Mouse (Mus musculus) retina, postnatal 7 days (tissue): ENCODE results near the gene Hsf5.

Experiments
- DNase-seq: peaks from one replicate; pipeline ENCODE4 v3.0.0-alpha.2; 2012; ENCODE audit warnings: low read depth, low spot score

Gene Hsf5

DNA sequence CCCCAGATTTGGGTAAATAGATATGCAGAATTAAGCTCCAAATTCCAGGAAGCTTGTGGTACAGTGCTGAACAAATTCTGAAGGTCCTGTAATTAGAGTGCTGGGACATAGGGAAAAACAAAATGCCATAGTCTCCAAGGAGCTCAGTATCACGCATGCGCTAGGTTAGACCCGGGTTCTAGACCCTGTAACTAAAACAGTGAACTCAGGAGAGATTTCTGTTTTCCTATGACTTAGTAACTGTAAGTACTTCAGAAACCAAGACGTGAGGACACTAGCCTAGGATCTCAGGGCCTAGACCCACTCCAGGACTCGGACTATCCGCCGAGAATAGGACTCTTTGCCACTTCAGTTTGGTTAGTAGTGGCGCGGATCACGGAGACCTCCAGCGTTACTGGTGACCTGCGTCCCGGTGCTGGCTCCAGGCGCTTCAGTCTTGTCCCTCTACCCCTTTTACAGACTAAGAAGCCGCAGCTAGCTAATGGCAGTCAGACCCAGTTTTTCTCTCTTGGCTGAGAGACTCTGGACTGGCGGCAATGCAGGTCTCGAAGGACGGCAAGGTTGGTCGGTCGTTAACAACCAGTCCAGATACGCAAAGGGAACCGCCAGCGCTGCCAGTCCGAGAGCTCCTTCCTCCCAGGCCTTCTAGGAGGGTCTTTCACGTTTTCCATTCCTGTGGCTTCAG lies 26.0 kb upstream of the Hsf5 start:
- DNase-seq, result no peak

DNA sequence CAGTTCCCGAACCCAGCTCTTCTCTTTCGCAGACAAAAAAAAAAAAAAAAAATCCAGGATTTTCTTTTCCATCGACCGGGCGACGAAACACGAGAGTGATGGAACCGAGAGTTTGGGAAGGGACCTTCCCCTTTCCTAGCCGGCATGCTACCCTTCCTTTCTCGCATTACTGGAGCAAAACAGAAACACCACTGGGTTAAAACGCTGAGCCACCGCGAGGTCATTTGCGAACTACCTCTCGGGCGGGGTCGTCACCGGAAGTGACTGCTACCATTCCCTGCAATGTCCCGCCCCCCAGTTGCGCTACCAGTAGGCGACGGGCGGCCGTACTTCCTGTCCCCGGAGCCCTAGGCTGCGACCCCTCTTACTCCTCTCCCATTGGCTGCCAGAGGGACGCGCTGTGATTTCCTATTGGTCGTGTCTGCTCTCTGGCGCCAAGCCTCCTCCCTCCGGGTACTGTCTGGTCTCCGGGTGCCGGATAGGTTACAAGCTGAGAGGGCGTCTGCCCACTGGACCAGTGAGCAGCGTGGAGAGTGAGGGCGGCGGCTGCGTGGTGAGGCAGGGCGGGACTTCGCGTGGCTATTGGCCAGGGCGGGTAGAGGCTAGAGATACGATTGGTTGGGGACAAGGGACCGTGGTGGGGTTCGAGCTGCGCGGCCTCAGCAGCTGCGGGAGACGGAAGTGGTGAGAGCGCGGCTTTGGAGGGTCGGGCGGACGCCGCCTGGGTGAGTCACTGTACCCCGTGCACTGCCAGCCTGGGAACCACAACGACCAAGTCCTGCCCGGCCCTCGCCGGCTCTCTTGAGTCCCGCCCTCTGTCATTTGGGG lies 25.2 kb upstream of the Hsf5 start, which contains the start of gene Mtmr4:
TSS of gene Mtmr4 (plus strand) at position 637 of the 828 bp plus-strand sequence.
- DNase-seq, result peak; percentile 98

DNA sequence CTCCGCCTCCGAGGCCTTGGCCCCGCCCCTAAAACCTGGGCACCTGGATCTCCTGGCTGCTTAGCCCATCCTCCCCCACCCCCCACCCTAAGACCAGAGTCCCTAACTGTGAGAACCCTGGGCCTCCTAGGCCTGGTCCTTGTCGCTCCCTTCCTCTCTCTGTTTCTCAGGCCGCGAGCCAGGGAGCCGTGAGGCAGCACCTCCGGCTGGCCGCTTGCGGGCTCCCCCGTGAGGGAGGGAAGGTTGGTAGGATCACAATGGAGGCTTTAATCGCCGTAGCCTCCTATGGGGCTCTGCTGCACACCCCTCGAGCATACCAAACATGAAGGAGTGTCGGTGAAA lies 24.6 kb upstream of the Hsf5 start:
- no peak for DNase-seq

DNA sequence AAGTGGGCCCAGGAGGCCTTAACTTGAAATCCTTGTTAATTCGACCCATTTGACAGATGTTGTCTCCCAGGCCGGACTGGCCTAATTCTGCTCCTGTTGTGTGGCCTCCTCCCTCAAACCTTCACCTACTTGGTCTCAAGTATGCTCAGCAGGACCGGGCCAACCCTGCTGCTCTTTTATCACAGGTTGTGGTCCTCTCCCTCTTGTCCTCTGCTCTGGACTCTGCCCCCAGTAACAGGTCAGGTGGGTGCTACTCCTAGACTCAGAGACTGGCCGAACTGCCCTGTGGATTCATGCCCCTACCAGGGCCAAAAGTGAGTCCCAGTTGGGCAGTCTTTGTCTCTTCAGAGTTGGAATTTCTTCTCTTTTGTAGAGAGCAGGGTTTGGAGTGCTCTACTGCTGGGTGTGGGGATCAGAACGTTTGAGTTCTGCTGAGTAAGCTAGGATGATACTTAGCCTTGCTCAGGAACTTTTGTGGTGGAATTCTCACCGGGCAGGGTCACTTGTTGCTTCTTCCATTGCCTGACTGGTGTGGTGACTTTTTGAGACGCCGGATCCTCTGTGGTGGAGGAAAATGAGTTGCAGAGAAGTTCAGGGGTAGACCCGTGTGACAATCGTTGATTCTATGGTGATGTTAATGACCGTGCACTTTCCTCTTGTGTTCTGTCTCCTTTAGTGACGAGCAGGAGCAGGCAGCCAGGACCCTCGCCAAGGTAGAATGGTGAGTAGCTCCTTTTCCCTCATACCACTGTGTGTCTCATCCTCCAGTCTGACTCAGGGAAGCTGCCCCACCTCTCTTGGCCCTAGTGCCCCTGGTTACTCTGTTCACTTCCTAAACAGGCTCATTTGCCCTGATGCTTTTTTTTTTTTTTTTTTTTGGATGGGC lies 24.0 kb upstream of the Hsf5 start:
- DNase-seq, result no peak

DNA sequence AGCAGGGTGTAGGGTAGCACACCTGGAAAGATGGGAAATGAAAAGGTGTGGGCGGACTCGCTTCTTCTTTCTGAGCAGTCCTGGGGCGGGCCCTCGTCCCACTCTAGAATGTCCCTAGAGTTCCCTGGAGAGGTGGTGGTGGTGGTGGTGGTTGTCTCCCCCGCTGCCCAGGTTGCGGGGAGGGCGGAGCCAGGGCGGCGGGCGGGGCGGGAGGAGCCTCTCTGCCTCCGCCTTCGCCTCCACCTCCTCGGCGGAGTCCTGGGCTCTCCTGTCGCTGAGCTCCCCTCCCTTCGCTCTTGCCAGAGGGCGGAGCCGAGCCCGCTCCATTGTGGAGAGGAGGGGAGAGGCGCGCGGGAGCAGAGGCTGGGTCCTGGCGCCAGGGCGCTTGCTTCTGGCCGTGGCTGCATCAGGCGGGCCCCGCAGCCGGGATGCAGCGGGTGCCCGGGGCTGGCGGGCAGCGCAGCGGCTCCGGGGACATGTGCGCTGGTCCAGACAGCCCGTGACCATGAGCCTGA lies 21.6 kb upstream of the Hsf5 start:
- peak; percentile 76 for DNase-seq

DNA sequence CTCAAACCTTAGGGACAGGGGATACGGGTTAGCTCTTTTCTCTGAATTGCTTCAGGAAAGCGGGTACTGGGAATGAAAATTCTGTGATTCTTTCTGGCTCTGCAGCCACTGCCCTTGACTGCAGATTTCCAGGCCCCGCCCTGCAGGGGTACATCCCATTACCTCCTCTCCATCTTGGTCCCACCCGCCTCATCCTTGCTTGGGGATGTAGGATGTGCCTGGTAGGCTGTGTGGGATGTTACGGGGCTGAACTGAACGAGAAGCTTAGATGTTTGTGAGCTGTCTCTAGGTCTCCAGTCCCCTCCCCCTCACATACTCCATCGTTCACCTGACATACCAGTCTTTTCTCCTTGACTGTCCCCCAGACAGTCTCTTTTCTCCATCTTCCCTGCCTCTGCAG lies 21.0 kb upstream of the Hsf5 start:
- DNase-seq, result no peak

DNA sequence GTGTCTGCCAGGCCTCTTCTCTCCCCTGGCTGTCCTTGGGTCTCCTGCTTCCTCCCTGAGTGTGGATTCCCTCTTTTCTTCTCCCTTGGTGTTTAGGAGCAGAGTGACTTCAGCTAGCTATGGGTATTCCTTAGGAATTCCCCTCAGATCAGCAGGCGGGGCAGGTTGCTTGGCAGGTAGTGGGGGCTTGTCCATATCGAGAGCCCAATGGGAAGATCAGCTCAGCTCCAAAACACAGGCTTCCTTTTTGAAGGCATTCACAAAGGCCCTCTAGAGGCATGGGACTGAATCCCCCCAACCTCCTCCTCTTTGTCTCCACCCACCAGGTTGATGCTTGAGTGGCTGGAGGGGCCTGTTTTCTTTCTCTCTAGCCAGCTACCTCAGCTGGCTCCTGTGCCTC lies 20.5 kb upstream of the Hsf5 start:
- DNase-seq, result no peak

DNA sequence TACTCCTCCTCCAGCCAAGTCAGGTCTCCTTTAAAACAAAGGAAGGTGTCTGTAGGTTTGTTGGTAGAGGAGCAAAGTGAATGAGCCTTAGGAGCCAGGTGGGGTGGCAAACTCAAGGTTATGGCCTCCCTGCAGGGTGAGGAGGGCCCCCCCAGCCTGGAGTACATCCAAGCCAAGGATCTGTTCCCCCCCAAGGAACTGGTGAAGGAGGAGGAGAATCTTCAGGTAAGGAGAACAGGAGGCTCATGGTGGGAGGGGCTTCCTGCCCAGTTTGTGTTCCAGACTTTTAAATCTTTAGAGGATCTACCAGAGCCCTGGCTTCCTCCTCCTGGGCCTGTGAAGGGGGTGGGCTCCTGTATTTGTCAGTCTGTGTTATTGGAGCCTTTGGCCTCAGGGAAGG lies 19.9 kb upstream of the Hsf5 start:
- DNase-seq, result no peak

DNA sequence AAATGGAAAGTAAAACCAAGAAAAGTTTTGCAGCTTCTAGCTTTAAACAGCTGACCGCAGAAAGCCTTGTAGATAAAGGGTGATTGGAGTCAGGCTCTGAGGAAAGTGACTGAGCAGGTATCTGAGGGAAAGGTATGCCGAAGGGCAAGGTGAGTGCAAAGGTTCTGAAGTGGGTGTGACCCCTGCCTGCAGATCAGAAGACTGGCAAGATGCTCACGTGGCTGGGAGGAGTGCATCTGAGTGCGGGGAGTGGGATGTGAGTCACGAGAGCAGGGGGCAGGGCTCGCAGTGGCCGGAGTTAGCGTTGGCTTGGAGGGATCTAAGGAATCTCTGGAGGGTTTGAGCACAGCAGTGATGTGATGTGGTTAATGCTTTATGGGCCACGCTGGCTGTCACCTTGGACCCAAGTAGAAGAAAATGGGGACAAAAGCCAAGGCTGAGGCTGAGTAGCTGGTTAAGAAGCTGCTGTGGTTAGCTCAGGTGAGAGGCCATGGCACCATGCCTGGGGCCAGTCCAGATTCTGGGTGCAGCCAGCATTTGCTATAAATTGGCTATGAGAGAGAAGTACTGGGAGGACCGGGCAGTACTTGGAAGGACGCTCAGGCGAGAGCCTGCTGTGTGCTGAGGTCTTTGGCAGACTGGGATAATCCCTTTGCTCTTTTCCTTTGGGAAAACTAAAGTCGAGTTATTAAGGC lies 17.4 kb upstream of the Hsf5 start:
- no peak for DNase-seq

DNA sequence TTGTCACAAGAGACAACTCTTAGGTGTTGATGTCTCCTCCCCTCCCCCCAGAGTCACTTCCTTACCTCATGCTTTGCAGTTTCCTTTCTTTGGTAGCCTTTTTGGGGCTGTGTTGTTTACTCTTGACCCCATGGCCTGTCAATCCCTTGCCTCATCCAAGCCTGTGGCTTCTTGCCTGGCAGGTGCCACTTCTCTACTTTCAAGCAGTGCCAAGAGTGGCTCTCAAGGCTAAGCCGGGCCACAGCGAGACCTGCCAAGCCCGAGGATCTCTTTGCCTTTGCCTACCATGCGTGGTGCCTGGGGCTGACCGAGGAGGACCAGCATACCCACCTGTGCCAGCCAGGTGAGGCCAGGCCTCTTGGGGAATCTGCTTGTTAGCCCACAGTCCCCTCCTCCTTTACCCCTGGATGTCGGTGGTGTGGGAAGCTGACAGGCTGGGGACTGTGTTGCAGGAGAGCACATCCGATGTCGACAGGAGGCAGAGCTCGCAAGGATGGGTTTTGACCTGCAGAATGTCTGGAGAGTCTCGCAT lies 16.6 kb upstream of the Hsf5 start:
- no peak for DNase-seq

DNA sequence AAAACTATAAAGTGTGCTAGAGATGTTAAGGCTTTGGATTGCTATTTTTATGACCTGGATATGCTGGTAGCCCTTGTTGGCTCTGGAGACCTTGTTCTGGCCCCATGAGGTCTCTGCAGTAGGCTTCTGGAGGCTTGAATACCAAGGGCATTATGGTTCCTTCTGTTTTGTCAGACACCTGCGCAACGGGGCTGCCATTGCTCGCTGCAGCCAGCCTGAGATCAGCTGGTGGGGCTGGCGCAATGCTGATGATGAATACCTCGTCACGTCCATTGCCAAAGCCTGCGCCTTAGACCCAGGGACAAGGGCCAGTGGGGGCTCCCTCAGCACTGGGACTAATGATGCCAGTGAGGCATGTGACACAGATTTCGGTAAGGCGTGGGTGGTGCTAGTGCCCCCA lies 14.7 kb upstream of the Hsf5 start:
- DNase-seq, result no peak

DNA sequence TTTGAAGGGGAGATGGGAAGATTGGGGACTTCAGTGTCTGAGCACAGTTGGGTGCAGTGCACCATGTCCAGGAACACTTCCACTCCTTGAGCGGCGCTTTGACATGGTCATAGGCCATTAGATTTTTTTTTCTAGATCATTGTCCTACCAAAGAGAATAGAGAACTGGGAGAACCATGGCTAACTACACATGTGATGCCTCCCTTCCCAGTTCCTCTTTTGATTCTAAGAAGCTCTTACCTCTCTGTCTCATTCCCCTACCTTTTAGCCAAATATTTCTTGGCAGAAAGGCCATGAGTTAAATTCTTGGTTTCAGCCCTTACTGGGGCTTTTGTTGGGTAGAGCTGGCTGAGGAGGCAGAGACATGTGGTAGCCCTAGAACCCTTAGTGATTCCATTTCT lies 13.4 kb upstream of the Hsf5 start:
- no peak for DNase-seq

DNA sequence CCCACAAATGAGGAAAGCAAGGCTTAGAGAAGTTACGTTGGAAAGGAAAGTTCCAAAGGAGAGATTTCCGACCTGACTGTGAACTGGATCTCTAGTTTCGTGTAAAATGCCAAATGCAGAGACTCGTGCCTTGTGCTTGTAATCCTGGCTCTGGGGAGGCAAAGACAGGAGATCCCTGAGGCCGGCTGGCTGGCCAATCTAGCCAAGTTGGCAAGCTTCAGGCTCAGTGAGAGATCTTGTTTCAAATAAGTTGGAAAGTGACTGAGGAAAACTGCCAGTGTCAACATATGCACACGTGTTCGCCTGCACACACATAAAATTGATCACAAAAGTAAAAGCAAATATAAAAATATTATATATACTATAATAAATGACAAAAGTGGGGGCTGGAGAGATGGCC lies 7.7 kb upstream of the Hsf5 start:
- DNase-seq, result no peak

DNA sequence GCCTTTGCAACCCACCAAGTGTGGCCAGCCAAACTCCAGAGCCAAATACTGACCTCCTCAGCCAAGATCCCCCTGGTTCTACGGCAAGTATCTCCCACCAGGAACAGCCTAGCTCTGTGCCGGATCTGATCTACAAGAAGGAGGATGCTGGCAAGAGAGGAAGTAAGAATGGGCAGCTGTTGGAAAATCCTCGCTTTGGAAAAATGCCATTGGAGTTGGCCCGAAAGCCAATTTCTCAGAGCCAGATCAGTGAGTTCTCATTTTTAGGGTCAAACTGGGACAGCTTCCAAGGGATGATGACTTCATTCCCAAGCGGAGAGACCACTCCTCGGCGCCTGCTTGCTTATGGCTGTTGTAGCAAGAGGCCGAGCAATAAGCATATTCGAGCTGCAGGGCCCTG lies 5.4 kb upstream of the Hsf5 start:
- DNase-seq, result no peak

DNA sequence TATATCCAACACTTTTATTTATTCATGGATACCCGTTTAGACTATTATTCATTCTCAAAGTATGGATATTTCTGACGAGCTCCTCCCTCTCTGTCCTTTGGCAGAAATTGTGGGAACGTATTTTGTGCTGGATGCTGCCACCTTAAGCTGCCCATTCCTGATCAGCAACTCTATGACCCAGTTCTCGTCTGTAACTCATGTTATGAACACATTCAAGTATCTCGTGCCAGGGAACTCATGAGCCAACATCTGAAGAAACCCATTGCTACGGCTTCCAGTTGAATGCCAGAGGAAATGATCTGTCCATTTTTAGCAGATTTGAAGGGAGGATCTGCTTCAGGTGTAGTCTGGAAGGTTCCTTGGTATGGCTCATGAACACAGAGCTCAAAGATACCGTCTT lies 3.0 kb upstream of the Hsf5 start:
- no peak for DNase-seq

DNA sequence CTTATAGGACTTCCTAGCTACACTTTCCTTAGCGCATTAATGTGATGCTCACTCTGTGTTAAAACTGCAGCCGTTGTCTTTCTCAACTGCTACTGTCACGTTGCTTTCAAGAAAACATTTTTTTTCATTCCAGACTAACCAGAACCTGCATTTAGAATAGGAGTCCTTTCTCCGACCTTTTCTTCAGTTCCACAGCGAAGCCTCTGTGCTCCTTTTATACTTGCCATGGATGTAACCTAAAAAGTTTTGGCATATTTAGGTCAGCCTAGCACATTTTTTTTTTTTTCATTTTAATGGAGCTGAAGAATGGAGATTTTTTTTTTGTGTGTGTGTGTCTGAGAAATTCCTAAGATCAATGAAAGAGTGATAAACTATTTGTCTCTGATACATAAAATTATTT lies 1.4 kb upstream of the Hsf5 start:
- no peak for DNase-seq

DNA sequence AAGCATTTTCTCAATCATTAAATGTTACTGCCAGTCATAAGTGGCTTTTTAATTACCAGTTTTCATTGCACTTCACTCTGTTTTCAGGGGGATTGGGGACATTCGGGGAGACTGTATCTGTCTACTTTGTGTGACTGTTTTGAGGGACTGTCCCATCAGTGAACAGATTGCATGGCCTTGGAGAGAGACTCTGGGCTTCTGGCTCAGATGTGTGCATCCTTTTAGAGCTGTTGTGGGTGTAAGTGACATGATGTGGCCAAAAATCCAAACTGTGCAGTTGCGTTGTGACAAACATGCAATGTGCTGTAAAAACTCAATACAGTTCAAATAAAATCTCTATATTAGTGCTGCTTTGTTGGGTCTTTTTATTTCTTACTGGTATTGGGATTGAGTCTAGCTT lies 1.0 kb upstream of the Hsf5 start:
- DNase-seq, result no peak

DNA sequence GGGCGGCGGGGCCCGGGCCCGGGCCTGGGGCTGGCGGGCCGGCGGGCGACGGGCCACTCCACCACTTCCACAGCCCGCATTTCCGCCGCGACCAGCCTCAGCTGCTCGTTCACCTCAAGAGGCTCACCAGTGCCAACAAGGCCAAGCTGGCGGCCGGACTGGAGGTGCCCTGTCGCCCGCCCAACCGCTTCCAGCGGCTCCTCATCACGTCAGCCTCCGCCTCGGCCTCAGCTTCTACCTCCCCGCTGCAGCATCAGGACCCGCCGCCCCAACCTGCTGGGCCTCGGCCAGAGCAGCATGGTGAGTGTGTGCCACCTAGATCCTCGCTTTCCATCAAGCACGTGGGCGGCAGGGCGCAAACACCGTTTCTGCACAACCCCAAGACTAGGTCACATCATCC lies 642 bp downstream of the Hsf5 start:
- DNase-seq, result no peak

DNA sequence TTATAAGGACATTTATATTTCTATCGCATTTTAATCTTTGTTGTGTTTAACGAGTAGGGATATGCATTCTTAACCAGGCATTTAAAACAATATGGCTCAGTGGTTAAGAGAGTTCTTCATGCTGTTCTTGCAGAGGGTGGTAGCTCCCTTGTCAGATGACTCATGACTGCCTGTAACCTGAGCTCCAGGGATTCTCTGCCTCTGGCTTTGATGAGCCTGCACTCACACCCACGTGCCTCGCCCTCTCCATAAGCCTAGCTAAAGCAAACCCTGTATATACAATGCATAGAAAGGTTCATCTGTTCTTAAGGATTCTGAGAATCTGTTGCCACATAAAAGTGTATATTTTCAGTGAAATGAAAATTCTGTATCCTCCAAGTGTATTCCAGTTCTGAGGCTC lies 6.2 kb downstream of the Hsf5 start:
- DNase-seq, result no peak

DNA sequence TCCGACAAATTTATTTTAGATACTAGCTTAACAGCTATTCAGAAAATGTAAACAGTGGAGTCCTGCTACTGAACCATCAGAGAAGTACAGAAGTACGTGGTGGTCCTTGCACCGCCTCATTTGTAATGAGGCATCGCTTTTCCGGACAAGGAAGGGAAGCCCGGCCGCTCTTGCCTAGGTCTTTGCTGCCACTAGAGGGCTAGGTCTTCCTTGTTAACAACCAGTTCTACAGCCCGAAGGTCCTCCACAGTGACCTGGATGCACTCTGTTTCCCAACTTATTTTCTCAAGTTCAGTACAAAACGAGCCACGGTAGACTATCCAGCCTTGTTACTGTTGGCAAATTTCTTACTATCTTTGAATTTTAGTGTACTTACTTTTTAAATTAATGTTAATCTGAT lies 12.9 kb downstream of the Hsf5 start:
- DNase-seq, result peak; percentile 23

DNA sequence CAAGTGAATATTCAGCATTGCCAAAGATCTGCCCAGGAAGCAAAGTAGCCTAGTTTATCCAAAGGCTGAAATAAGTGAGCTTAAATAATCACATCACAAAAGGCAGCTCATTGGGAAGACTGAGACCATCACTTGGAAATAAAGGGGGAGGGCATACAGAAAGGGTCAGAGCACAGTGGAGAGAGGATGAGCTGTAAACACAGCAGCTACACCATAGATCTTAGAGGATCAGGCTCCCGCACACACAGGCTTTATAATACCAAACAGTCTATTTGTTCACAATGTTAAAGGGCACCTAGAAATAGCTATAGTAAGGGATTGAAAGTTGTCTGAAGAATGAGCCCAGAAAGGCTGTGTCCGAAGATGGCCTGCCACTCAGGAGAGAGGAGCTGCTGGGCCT lies 21.8 kb downstream of the Hsf5 start:
- DNase-seq, result no peak
